Mouse (Mus musculus): ENCODE measurements around the gene Slc25a28. TPM values are rescaled to one million over a fixed set of nuclear protein-coding genes. Genes with fewer than 3 reads are reported as not detected.

The Slc25a28 gene
- total and polyA plus RNA-seq, 2 experiments from 2014 or later: 15.5 to 48.3 TPM

DNA sequence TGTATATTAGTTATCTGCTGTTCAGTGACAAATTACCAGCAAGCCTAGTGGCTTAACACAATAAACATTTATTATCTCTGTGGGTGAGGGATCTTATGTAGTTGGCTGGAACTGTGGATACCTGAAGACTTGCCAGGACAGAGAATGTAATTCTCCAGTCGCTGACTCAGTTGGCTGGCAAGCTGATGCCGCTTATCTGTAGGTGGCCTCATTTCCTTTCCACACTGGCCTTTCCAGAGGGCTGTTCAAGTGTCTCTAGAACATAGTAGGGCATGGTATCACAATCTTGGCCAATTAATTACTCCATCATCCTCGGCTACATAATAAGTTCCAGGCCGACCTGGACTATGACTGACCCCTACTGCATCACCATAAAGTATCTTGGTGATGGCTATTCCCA is 6.9 kb upstream of the Slc25a28 start:
- 0 out of 2 replicates have a peak, but pooled peaks cover under 1% of the 10 kb centered on the region for H3K4me1 ChIP-seq (ENCODE audit: insufficient read depth, low read length)
- H3K9me3 ChIP-seq (ENCODE audit: low read length): no peaks in the 10 kb centered on the region
- 86% methylated on average over 4 of the region's 4 CpGs for WGBS
- H3K36me3 ChIP-seq (ENCODE audit: insufficient read depth, low read length): no peaks in the 10 kb centered on the region
- H3K27ac ChIP-seq (ENCODE audit: low read depth, low read length): no peak overlapping the region
- H3K4me2 ChIP-seq (ENCODE audit: low read depth, low read length, poor library complexity, severe bottlenecking): no peak overlapping the region
- no peak for TF ChIP-seq CTCF (IDR thresholded peaks at IDR 0.05)
- ATAC-seq (ENCODE audit: low FRiP score) (no peak), DNase-seq (ENCODE audit: low spot score) (no peak)
- no peak overlapping the region for H3K9ac ChIP-seq (replicated peaks; ENCODE audit: low read length, poor library complexity, severe bottlenecking)
- no peak overlapping the region for H3K4me3 ChIP-seq (ENCODE audit: low read depth, low read length)
- H3K27me3 ChIP-seq (ENCODE audit: insufficient read depth, low read length): no peaks in the 10 kb centered on the region

GRCm38 (mm10) chr19:43679474-43679981 is 4.8 kb upstream of the Slc25a28 start:
- H3K27me3 ChIP-seq (ENCODE audit: insufficient read depth, low read length): no peaks in the 10 kb centered on the region
- H3K9me3 ChIP-seq (ENCODE audit: low read length): no peaks in the 10 kb centered on the region
- H3K4me2 ChIP-seq (ENCODE audit: low read depth, low read length, poor library complexity, severe bottlenecking): no peak overlapping the region
- 0 out of 2 replicates have a peak, but pooled peaks cover 7% of the 10 kb centered on the region for H3K4me1 ChIP-seq (ENCODE audit: insufficient read depth, low read length)
- no peak overlapping the region for H3K9ac ChIP-seq (replicated peaks; ENCODE audit: low read length, poor library complexity, severe bottlenecking)
- no peak overlapping the region for H3K4me3 ChIP-seq (ENCODE audit: low read depth, low read length)
- 84% methylated on average over 10 of the region's 10 CpGs for WGBS
- no peak overlapping the region for H3K27ac ChIP-seq (ENCODE audit: low read depth, low read length)
- H3K36me3 ChIP-seq (ENCODE audit: insufficient read depth, low read length): no peaks in the 10 kb centered on the region
- no peak for TF ChIP-seq CTCF (IDR thresholded peaks at IDR 0.05)
- DNase-seq (ENCODE audit: low spot score) (no peak), ATAC-seq (ENCODE audit: low FRiP score) (no peak)

GRCm38 (mm10) chr19:43678467-43679003 is 3.9 kb upstream of the Slc25a28 start:
- DNase-seq (ENCODE audit: low spot score): no peak
- TF ChIP-seq CTCF (IDR thresholded peaks at IDR 0.05): no peak
- no peak for ATAC-seq (ENCODE audit: low FRiP score)
- WGBS: 87% methylated on average over 8 of the region's 8 CpGs
- Histone ChIP-seq H3K4me3 (ENCODE audit: low read depth, low read length) (no peak overlapping the region), H3K27me3 (ENCODE audit: insufficient read depth, low read length) (no peaks in the 10 kb centered on the region), H3K36me3 (ENCODE audit: insufficient read depth, low read length) (no peaks in the 10 kb centered on the region), H3K9me3 (ENCODE audit: low read length) (no peaks in the 10 kb centered on the region), H3K4me2 (ENCODE audit: low read depth, low read length, poor library complexity, severe bottlenecking) (no peak overlapping the region), H3K27ac (ENCODE audit: low read depth, low read length) (no peak overlapping the region), H3K9ac (replicated peaks; ENCODE audit: low read length, poor library complexity, severe bottlenecking) (no peak overlapping the region), H3K4me1 (ENCODE audit: insufficient read depth, low read length) (0 out of 2 replicates have a peak, but pooled peaks cover 7% of the 10 kb centered on the region)

DNA sequence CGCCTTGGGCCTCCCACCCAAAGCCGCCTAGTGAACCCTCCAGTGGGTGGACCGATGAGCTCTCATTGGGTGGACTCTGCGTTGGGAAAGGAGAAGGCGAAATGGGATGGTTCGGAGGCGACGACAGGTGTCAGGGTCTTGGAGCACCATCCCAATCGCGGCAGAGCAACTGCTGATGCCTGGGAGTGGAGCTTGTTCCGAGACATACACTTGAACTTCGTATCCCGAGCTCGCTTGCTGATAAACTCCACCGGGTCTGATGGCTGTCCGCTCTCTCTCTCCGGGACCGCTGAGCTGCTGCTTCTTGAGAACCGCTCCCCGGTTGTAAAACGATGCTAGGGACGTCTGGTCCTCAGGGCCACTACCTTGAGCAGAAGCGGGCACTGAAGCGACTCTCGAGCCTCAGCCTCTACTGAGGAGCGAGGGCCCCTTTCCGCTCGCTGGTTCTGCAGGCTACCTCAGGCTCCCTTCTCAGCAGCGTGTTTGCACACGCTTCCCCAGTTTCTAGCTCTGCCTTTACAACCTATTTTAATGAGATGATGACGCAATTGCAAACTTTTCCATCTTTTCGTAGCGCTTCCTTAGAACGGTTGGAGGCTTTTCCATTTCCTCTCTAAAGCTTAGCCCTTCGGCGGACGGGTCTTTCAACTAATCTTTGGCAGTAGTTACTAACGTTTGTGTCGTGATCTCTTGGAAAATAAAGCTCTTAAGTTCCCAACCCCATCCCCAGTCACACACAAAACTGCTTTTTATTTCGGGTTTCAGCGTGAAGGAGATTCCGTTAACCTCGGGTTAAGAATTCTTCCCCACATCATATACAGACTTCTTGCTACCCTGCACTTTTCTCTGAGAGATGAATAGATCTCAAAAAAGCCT is 1.1 kb upstream of the Slc25a28 start:
- peak; percentile 51 for DNase-seq (ENCODE audit: low spot score)
- peak overlapping the region; percentile 70 for H3K9ac ChIP-seq (replicated peaks; ENCODE audit: low read length, poor library complexity, severe bottlenecking)
- WGBS: under 1% methylated on average over 43 of the region's 43 CpGs
- peak overlapping the region; percentile 87 for H3K4me3 ChIP-seq (ENCODE audit: low read depth, low read length)
- ATAC-seq (ENCODE audit: low FRiP score): no peak
- no peaks in the 10 kb centered on the region for H3K36me3 ChIP-seq (ENCODE audit: insufficient read depth, low read length)
- peak overlapping the region; percentile 97 for H3K27ac ChIP-seq (ENCODE audit: low read depth, low read length)
- peak overlapping the region; percentile 89 for H3K4me2 ChIP-seq (ENCODE audit: low read depth, low read length, poor library complexity, severe bottlenecking)
- no peaks in the 10 kb centered on the region for H3K27me3 ChIP-seq (ENCODE audit: insufficient read depth, low read length)
- TF ChIP-seq CTCF (IDR thresholded peaks at IDR 0.05): no peak
- H3K9me3 ChIP-seq (ENCODE audit: low read length): no peaks in the 10 kb centered on the region
- H3K4me1 ChIP-seq (ENCODE audit: insufficient read depth, low read length): peaks cover 7% of the 10 kb centered on the region; the same call in 1 of the 2 replicates

GRCm38 (mm10) chr19:43674316-43674689 is 378 bp downstream of the Slc25a28 start:
- Histone ChIP-seq H3K9me3 (ENCODE audit: low read length) (no peaks in the 10 kb centered on the region), H3K4me3 (ENCODE audit: low read depth, low read length) (peak overlapping the region; percentile 87), H3K4me2 (ENCODE audit: low read depth, low read length, poor library complexity, severe bottlenecking) (peak overlapping the region; percentile 79), H3K4me1 (ENCODE audit: insufficient read depth, low read length) (peaks cover 7% of the 10 kb centered on the region; the same call in 1 of the 2 replicates), H3K27me3 (ENCODE audit: insufficient read depth, low read length) (no peaks in the 10 kb centered on the region), H3K36me3 (ENCODE audit: insufficient read depth, low read length) (no peaks in the 10 kb centered on the region), H3K27ac (ENCODE audit: low read depth, low read length) (peak overlapping the region; percentile 84), H3K9ac (replicated peaks; ENCODE audit: low read length, poor library complexity, severe bottlenecking) (peak overlapping the region; percentile 85)
- no peak for DNase-seq (ENCODE audit: low spot score)
- ATAC-seq (ENCODE audit: low FRiP score): no peak
- WGBS: 0% methylated on average over 21 of the region's 29 CpGs
- no peak for TF ChIP-seq CTCF (IDR thresholded peaks at IDR 0.05)

Data from midbrain, postnatal 0 days (tissue).